Mouse (Mus musculus) embryonic facial prominence, embryonic 14.5 days (tissue): Measurements from ENCODE around the gene Hist1h1c. TPM values are rescaled to one million over a fixed set of nuclear protein-coding genes. Genes with fewer than 3 reads are reported as not detected.

Source experiments
- ATAC-seq: fragments of 200-750 bp; cut with Nextera tagmentation; 2 replicates; pipeline ENCODE4 v1.8.0; 2017; ENCODE audit warnings: low read depth, moderate number of reproducible peaks, moderate TSS enrichment
- DNase-seq: peaks from one replicate; pipeline ENCODE4 v3.0.0-alpha.2; 2015; ENCODE audit warnings: low spot score
- H3K27ac ChIP-seq: fragments of 300-500 bp; sonication (generic); replicated peaks from 2 replicates; pipeline ENCODE4 v1.5.1; 2014; ENCODE audit warnings: low read depth, mild to moderate bottlenecking, low read length, moderate library complexity
- H3K27me3 ChIP-seq: fragments of 300-500 bp; sonication (generic); replicated peaks from 2 replicates; pipeline ENCODE4 v1.6.1; 2014; ENCODE audit warnings: low read length; ENCODE audit not compliant: control insufficient read depth, insufficient read depth
- H3K36me3 ChIP-seq: fragments of 300-500 bp; sonication (generic); 2 replicates; pipeline ENCODE4 v1.6.1; 2014; ENCODE audit warnings: low read length, mixed read lengths; ENCODE audit not compliant: control insufficient read depth, insufficient read depth
- H3K4me1 ChIP-seq: fragments of 300-500 bp; sonication (generic); 2 replicates; pipeline ENCODE4 v1.6.1; 2014; ENCODE audit warnings: antibody characterized with exemption, low read length; ENCODE audit not compliant: control insufficient read depth, insufficient read depth
- H3K4me2 ChIP-seq: fragments of 300-500 bp; sonication (generic); 2 replicates; pipeline ENCODE4 v1.6.1; 2014; ENCODE audit warnings: low read depth, mild to moderate bottlenecking, low read length, moderate library complexity, mixed read lengths
- H3K4me3 ChIP-seq: fragments of 300-500 bp; sonication (generic); 2 replicates; pipeline ENCODE4 v1.5.1; 2014; ENCODE audit warnings: low read depth, mild to moderate bottlenecking, low read length
- H3K9ac ChIP-seq: fragments of 300-500 bp; sonication (generic); 2 replicates; pipeline ENCODE4 v1.6.1; 2014; ENCODE audit warnings: low read depth, mild to moderate bottlenecking, low read length, moderate library complexity, mixed read lengths
- H3K9me3 ChIP-seq: fragments of 300-500 bp; sonication (generic); 2 replicates; pipeline ENCODE4 v1.6.1; 2016; ENCODE audit warnings: low read length; ENCODE audit not compliant: control insufficient read depth
- WGBS: fragments of 180-500 bp; shearing (Covaris S2); extraction: QIAGEN DNeasy Blood & Tissue Kit; methylation state at CpG from one replicate; pipeline ENCODE4 v1.1.7; 2014; 5-methylcytosine and 5-hydroxymethylcytosine counted together
- polyA plus RNA-seq: library from polyadenylated mRNA; unstranded; fragments of >200 nt; fragmentation: Nextera tagmentation; extraction: Ambion mirVana; gene quantifications from 2 replicates; pipeline ENCODE4 v1.2.1, GENCODE M21; 2014

The Hist1h1c gene
- 36.1 and 37.8 TPM in 2 replicates for polyA plus RNA-seq

DNA sequence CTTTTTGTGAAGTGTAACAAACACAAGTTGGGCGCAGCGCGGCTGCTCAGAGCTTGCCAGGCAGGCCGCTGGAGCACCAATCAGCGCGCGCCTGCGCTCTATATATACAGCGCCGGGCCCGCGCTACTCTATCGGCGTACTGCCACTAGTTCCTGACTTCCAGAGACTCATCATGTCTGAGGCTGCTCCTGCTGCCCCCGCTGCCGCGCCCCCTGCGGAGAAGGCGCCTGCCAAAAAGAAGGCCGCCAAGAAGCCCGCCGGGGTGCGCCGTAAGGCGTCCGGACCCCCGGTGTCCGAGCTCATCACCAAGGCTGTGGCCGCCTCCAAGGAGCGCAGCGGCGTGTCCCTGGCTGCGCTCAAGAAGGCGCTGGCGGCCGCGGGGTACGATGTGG is at the start of gene Hist1h1c:
Gene Hist1h1c (plus strand): TSS at position 132 of the 392 bp plus-strand sequence.
- WGBS: 0% methylated on average over 16 of the region's 38 CpGs
- H3K9me3 ChIP-seq: no peaks in the 10 kb centered on the region
- no peaks in the 10 kb centered on the region for H3K36me3 ChIP-seq
- peak within 1 kb of the TSS; percentile 63 for H3K4me2 ChIP-seq
- no peaks in the 10 kb centered on the region for H3K27me3 ChIP-seq
- ATAC-seq (peak; percentile 92), DNase-seq (peak; percentile 97)
- peak within 1 kb of the TSS; percentile 49 for H3K4me3 ChIP-seq
- peak within 1 kb of the TSS; percentile 95 for H3K27ac ChIP-seq
- H3K4me1 ChIP-seq: peaks cover 14% of the 10 kb centered on the region; the same call in 1 of the 2 replicates
- H3K9ac ChIP-seq: peak within 1 kb of the TSS; percentile 75

- ATAC-seq (no peak), DNase-seq (no peak)
- Histone ChIP-seq H3K4me1 (peaks cover 10% of the 10 kb centered on the region; the same call in 1 of the 2 replicates), H3K4me3 (no peak overlapping the region), H3K27ac (no peak overlapping the region), H3K4me2 (no peak overlapping the region), H3K9me3 (no peaks in the 10 kb centered on the region), H3K27me3 (no peaks in the 10 kb centered on the region), H3K36me3 (no peaks in the 10 kb centered on the region), H3K9ac (no peak overlapping the region)
- 95% methylated on average over 2 of the region's 2 CpGs for WGBS
Measured at GRCm38 (mm10) chr13:23688956-23689355, 49.7 kb upstream of the Hist1h1c start.

DNA sequence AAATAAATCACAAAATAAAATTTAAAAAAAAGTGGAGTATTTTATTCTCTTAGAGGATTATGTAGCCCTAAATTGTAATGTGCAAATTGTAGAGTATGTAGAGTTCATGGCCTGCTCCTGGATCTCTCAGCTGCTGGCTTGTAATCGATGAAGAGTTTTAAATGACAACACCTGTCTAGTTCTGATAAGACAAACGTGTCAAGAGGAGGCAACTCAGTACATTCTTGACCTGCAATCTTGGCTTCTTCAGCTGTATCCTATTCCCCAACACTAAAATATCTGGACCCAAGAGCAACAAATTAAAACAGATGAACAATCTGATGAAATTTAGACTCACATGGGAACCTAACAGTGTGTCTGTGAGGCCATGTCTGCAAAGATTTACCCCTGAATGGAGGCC is 49.1 kb upstream of the Hist1h1c start:
- ATAC-seq: no peak
- whole genome bisulfite sequencing: 69% methylated on average over 2 of the region's 2 CpGs
- Histone ChIP-seq H3K4me2 (no peak overlapping the region), H3K4me1 (peaks cover 10% of the 10 kb centered on the region; the same call in 1 of the 2 replicates), H3K4me3 (no peak overlapping the region), H3K27me3 (no peaks in the 10 kb centered on the region), H3K9ac (no peak overlapping the region), H3K9me3 (no peaks in the 10 kb centered on the region), H3K36me3 (no peaks in the 10 kb centered on the region), H3K27ac (no peak overlapping the region)
- no peak for DNase-seq

GRCm38 (mm10) chr13:23693856-23694440 is 44.7 kb upstream of the Hist1h1c start:
- 0 out of 2 replicates have a peak, but pooled peaks cover 3% of the 10 kb centered on the region for H3K4me1 ChIP-seq
- ATAC-seq: no peak
- no peaks in the 10 kb centered on the region for H3K27me3 ChIP-seq
- DNase-seq: no peak
- no peak overlapping the region for H3K4me3 ChIP-seq
- H3K4me2 ChIP-seq: no peak overlapping the region
- WGBS: 80% methylated on average over 6 of the region's 6 CpGs
- no peaks in the 10 kb centered on the region for H3K36me3 ChIP-seq
- no peaks in the 10 kb centered on the region for H3K9me3 ChIP-seq
- no peak overlapping the region for H3K9ac ChIP-seq
- no peak overlapping the region for H3K27ac ChIP-seq

GRCm38 (mm10) chr13:23694956-23695355 is 43.7 kb upstream of the Hist1h1c start:
- H3K36me3 ChIP-seq: no peaks in the 10 kb centered on the region
- H3K4me2 ChIP-seq: no peak overlapping the region
- 93% methylated on average over 9 of the region's 9 CpGs for WGBS
- ATAC-seq (no peak), DNase-seq (no peak)
- no peak overlapping the region for H3K27ac ChIP-seq
- H3K9ac ChIP-seq: no peak overlapping the region
- H3K27me3 ChIP-seq: no peaks in the 10 kb centered on the region
- H3K9me3 ChIP-seq: no peaks in the 10 kb centered on the region
- 0 out of 2 replicates have a peak, but pooled peaks cover 3% of the 10 kb centered on the region for H3K4me1 ChIP-seq
- no peak overlapping the region for H3K4me3 ChIP-seq

DNA sequence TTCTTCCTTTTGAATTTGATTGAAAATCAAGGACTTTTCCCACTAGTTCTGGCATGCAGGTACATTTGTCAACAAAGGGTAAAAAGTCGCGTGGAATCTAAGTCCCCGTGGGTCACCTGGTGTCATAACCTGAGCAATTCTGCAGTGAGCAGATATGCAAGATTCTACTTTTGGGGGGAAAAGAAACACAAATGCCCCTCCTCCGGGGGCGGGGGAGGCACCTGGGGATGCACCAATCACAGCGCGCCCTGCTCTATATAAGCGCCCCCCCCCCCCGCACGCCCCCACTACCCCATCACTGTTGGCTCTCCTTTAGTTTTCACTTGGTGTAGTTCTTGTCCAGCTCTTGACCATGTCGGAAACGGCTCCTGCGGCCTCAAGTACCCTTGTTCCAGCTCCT is 43.1 kb upstream of the Hist1h1c start, which contains the start of gene Hist1h1t:
Gene Hist1h1t (plus strand): TSS at position 301 of the 400 bp plus-strand sequence.
- Histone ChIP-seq H3K36me3 (no peaks in the 10 kb centered on the region), H3K4me3 (no peak within 1 kb of the TSS), H3K27ac (no peak within 1 kb of the TSS), H3K4me1 (0 out of 2 replicates have a peak, but pooled peaks cover 3% of the 10 kb centered on the region), H3K9me3 (no peaks in the 10 kb centered on the region), H3K4me2 (peak within 1 kb of the TSS; percentile 19; the same call in 1 of the 2 replicates), H3K9ac (no peak within 1 kb of the TSS), H3K27me3 (no peaks in the 10 kb centered on the region)
- ATAC-seq: no peak
- WGBS: 44% methylated on average over 11 of the region's 13 CpGs
- DNase-seq: no peak

GRCm38 (mm10) chr13:23696061-23696474 is 42.5 kb upstream of the Hist1h1c start:
- Histone ChIP-seq H3K9me3 (no peaks in the 10 kb centered on the region), H3K9ac (no peak overlapping the region), H3K4me1 (0 out of 2 replicates have a peak, but pooled peaks cover 3% of the 10 kb centered on the region), H3K27ac (no peak overlapping the region), H3K4me3 (no peak overlapping the region), H3K27me3 (no peaks in the 10 kb centered on the region), H3K36me3 (no peaks in the 10 kb centered on the region), H3K4me2 (peak overlapping the region; percentile 19; the same call in 1 of the 2 replicates)
- WGBS: 64% methylated on average over 15 of the region's 15 CpGs
- DNase-seq (no peak), ATAC-seq (no peak)

DNA sequence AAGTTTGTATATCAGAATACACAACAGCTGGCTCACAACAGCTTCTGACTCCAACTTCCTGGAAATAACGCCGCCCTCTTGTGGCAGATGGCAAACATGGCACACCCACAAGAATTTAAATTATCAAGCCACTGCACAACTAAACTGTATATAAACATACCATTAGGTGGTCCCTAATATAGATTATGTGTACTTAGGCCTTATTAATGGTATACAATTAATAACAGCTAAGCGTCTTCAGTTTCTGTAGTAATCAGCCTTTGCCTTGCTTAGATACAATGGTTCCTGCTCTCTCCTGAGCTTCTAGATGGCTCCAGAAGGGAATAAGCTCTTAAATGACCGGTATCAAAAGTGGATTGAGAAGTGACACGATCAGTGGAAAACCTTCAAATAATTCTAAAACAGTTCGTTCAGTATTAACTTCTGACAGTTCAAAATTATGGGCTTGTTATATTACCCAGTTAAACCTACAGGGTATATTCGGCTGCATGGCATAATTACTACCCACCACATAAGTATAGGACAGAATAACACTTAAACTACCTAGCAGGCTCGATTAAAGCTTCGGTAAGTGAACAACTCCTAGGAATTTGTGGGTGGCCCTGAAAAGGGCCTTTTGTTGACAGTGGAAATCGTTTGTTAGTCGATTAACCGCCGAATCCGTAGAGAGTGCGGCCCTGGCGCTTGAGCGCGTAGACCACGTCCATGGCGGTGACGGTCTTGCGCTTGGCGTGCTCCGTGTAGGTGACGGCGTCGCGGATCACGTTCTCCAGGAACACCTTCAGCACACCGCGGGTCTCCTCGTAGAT is 40.9 kb upstream of the Hist1h1c start:
- Histone ChIP-seq H3K36me3 (no peaks in the 10 kb centered on the region), H3K27ac (peak overlapping the region; percentile 92), H3K9me3 (no peaks in the 10 kb centered on the region), H3K9ac (peak overlapping the region; percentile 71), H3K4me2 (peak overlapping the region; percentile 64), H3K27me3 (no peaks in the 10 kb centered on the region), H3K4me3 (peak overlapping the region; percentile 43), H3K4me1 (0 out of 2 replicates have a peak, but pooled peaks cover 3% of the 10 kb centered on the region)
- peak; percentile 42 for ATAC-seq
- under 1% methylated on average over 18 of the region's 32 CpGs for WGBS
- peak; percentile 91 for DNase-seq
